In genomic region chr4:21300141-21300540, GRCm38 (mm10) we compare ENCODE assay signal across 29 mouse cellular contexts.
DNase-seq lines count a peak whose midpoint lies in the region; ATAC-seq and TF ChIP-seq lines count a peak whose summit lies in the region.
"Had no signal": no experiment of that assay in that cellular context is flagged by ENCODE, and none has a peak within 500 bp of the region (broad histone marks: within the 10 kb centered on the region; RNA-seq: fewer than 3 reads in every experiment).

No protein-coding gene starts in this region.

- TF ChIP-seq POLR2A in brain, embryonic 14.5 days (IDR thresholded peaks at IDR 0.05; ENCODE audit: borderline replicate concordance, extremely low read depth, insufficient read depth, insufficient read length, poor library complexity, severe bottlenecking): no peak

- H3K27ac ChIP-seq in stomach, postnatal 0 days (replicated peaks): no peak overlapping the region
- H3K27ac ChIP-seq: forebrain, embryonic 13.5 days; heart, embryonic 10.5 days; heart, embryonic 15.5 days; intestine, embryonic 15.5 days; layer of hippocampus, adult 2 months; liver, embryonic 14.5 days; macrophage; midbrain, embryonic 13.5 days; neural tube, embryonic 13.5 days had no signal

- no peak for TF ChIP-seq CTCF in brain, embryonic 14.5 days (IDR thresholded peaks at IDR 0.05; ENCODE audit: borderline replicate concordance, extremely low read depth, insufficient read depth, insufficient read length)
- TF ChIP-seq CTCF in stomach, postnatal 0 days (IDR thresholded peaks at IDR 0.05; ENCODE audit: low read depth): no peak

- no peaks in the 10 kb centered on the region for H3K36me3 ChIP-seq in stomach, postnatal 0 days (ENCODE audit: control insufficient read depth, insufficient read depth, low read length)
- H3K36me3 ChIP-seq: heart, embryonic 10.5 days; heart, embryonic 15.5 days; intestine, embryonic 15.5 days; midbrain, embryonic 13.5 days; neural tube, embryonic 13.5 days had no signal

- intact Hi-C loops in left cerebral cortex, postnatal 4 days (cut with DNase I): no loop called here

- H3K9ac ChIP-seq in stomach, postnatal 0 days (ENCODE audit: low read length): no peak overlapping the region
- H3K9ac ChIP-seq: forebrain, embryonic 13.5 days; heart, embryonic 15.5 days; intestine, embryonic 15.5 days; liver, embryonic 14.5 days; midbrain, embryonic 13.5 days; neural tube, embryonic 13.5 days had no signal

- H3K4me1 ChIP-seq in stomach, postnatal 0 days (replicated peaks; ENCODE audit: control insufficient read depth, insufficient read depth): no peaks in the 10 kb centered on the region
- H3K4me1 ChIP-seq: forebrain, embryonic 13.5 days; heart, embryonic 10.5 days; heart, embryonic 15.5 days; intestine, embryonic 15.5 days; midbrain, embryonic 13.5 days; neural tube, embryonic 13.5 days had no signal

- TF ChIP-seq EP300 in stomach, postnatal 0 days (optimal IDR thresholded peaks at IDR 0.05): no peak

- ATAC-seq in stomach, postnatal 0 days (ENCODE audit: low FRiP score, low TSS enrichment): no peak
- ATAC-seq: forebrain, embryonic 13.5 days; hindbrain, embryonic 16.5 days; intestine, embryonic 15.5 days; midbrain, embryonic 13.5 days had no signal

- H3K4me2 ChIP-seq in stomach, postnatal 0 days (replicated peaks; ENCODE audit: low read depth): no peak overlapping the region
- H3K4me2 ChIP-seq: forebrain, embryonic 13.5 days; heart, embryonic 15.5 days; intestine, embryonic 15.5 days; midbrain, embryonic 13.5 days; neural tube, embryonic 13.5 days had no signal

- H3K4me3 ChIP-seq in stomach, postnatal 0 days (ENCODE audit: low read depth, low read length): no peak overlapping the region
- H3K4me3 ChIP-seq: forebrain, embryonic 13.5 days; heart, embryonic 10.5 days; heart, embryonic 15.5 days; intestine, embryonic 15.5 days; layer of hippocampus, adult 2 months; midbrain, embryonic 13.5 days; neural tube, embryonic 13.5 days had no signal

- no peaks in the 10 kb centered on the region for H3K27me3 ChIP-seq in stomach, postnatal 0 days (ENCODE audit: control insufficient read depth, insufficient read depth, low read length)
- H3K27me3 ChIP-seq: forebrain, embryonic 13.5 days; heart, embryonic 15.5 days; intestine, embryonic 15.5 days; midbrain, embryonic 13.5 days; neural tube, embryonic 13.5 days had no signal

- H3K9me3 ChIP-seq in stomach, postnatal 0 days (ENCODE audit: control insufficient read depth, low read length): no peaks in the 10 kb centered on the region
- H3K9me3 ChIP-seq: forebrain, embryonic 13.5 days; heart, embryonic 10.5 days; heart, embryonic 15.5 days; intestine, embryonic 15.5 days; midbrain, embryonic 13.5 days; neural tube, embryonic 13.5 days had no signal

- peak; percentile 12 to 37 for DNase-seq in left cerebral cortex, adult 18-20 months (ENCODE audit: low spot score in 2 of 2)
- DNase-seq in left cerebral cortex, postnatal 4 days: no peak
- DNase-seq in brain, adult 2 months (ENCODE audit: low read depth, low spot score): peak; percentile 65
- DNase-seq in brain, embryonic 14.5 days (ENCODE audit: low read depth): peak; percentile 16
- DNase-seq in right cerebral cortex, postnatal 36 days (ENCODE audit: low spot score in 2 of 2): peak; percentile 4 to 30
- no peak for DNase-seq in stomach, postnatal 0 days (ENCODE audit: low spot score)
- DNase-seq: adrenal gland, postnatal 25 days; B cell, adult 2 months; cerebellum, adult 2 months; cerebellum, postnatal 14 days; gastrocnemius, postnatal 25 days; heart, adult 11 months; kidney, adult 2 months; kidney, postnatal 36 days; liver; lung, adult 2 months; lung, postnatal 10 days; spleen, adult 18-20 months; thymus, adult 2 months had no signal

Comparison
In these comparisons a context has a peak if more than half of its experiments do, and no peak if none do; other contexts are left out.
1. DNase-seq: peak in left cerebral cortex, adult 18-20 months (2 of 2), brain, adult 2 months (single experiment), brain, embryonic 14.5 days (single experiment) and right cerebral cortex, postnatal 36 days (2 of 2); none in left cerebral cortex, postnatal 4 days (single experiment) and stomach, postnatal 0 days (single experiment).